Mouse (Mus musculus) bone marrow, adult 2 months (tissue): ENCODE results near the gene Zfp62.

Experiments used
- CTCF ChIP-seq: fragments of 200-500 bp; IDR thresholded peaks from 2 replicates; pipeline ENCODE4 v1.5.1; 2011; ENCODE audit warnings: low read length, control low read depth; ENCODE audit not compliant: control insufficient read depth, insufficient read depth
- POLR2A ChIP-seq: fragments of 200-500 bp; IDR thresholded peaks from 2 replicates; pipeline ENCODE4 v1.6.1; 2011; ENCODE audit warnings: low read depth, mild to moderate bottlenecking, control low read depth, low read length, borderline replicate concordance; ENCODE audit not compliant: control insufficient read depth

GRCm38 (mm10) chr11:49205080-49205590 lies 2.0 kb downstream of the Zfp62 start:
- TF ChIP-seq CTCF (no peak), POLR2A (no peak)
